Mouse (Mus musculus) hindbrain, embryonic 11.5 days (tissue): ENCODE data around the gene Nup210. TPM values are rescaled to one million over a fixed set of nuclear protein-coding genes. Genes with fewer than 3 reads are reported as not detected.

Source experiments
- ATAC-seq: fragments of 200-750 bp; cut with Nextera tagmentation; 2 replicates; pipeline ENCODE4 v1.8.0; 2017; ENCODE audit warnings: mild to moderate bottlenecking, moderate TSS enrichment, moderate library complexity; ENCODE audit not compliant: low FRiP score
- DNase-seq: peaks from one replicate; pipeline ENCODE4 v3.0.0-alpha.2; 2015; ENCODE audit warnings: low spot score
- H3K27ac ChIP-seq: fragments of 300-500 bp; sonication (generic); 2 replicates; pipeline ENCODE4 v1.5.1; 2014; ENCODE audit warnings: mild to moderate bottlenecking, low read depth, low read length
- H3K27me3 ChIP-seq: fragments of 300-500 bp; sonication (generic); 2 replicates; pipeline ENCODE4 v1.6.1; 2014; ENCODE audit warnings: mild to moderate bottlenecking, low read length, moderate library complexity, mixed read lengths; ENCODE audit not compliant: control insufficient read depth, insufficient read depth
- H3K36me3 ChIP-seq: fragments of 300-500 bp; sonication (generic); 2 replicates; pipeline ENCODE4 v1.6.1; 2014; ENCODE audit warnings: mild to moderate bottlenecking, low read length, moderate library complexity, mixed read lengths; ENCODE audit not compliant: control insufficient read depth, insufficient read depth
- H3K4me1 ChIP-seq: fragments of 300-500 bp; sonication (generic); replicated peaks from 2 replicates; pipeline ENCODE4 v1.6.1; 2014; ENCODE audit warnings: low read length, mixed read lengths; ENCODE audit not compliant: control insufficient read depth, insufficient read depth
- H3K4me2 ChIP-seq: fragments of 300-500 bp; sonication (generic); replicated peaks from 2 replicates; pipeline ENCODE4 v1.6.1; 2014; ENCODE audit warnings: mild to moderate bottlenecking, low read depth, low read length
- H3K4me3 ChIP-seq: fragments of 300-500 bp; sonication (generic); 2 replicates; pipeline ENCODE4 v1.5.1; 2014; ENCODE audit warnings: low read depth, low read length
- H3K9ac ChIP-seq: fragments of 300-500 bp; sonication (generic); 2 replicates; pipeline ENCODE4 v1.6.1; 2014; ENCODE audit warnings: low read depth, low read length
- H3K9me3 ChIP-seq: fragments of 300-500 bp; sonication (generic); 2 replicates; pipeline ENCODE4 v1.6.1; 2016; ENCODE audit warnings: low read length; ENCODE audit not compliant: control insufficient read depth
- WGBS: fragments of 180-500 bp; shearing (Covaris S2); extraction: QIAGEN DNeasy Blood & Tissue Kit; methylation state at CpG from one replicate; pipeline ENCODE4 v1.1.7; 2014; 5-methylcytosine and 5-hydroxymethylcytosine counted together
- polyA plus RNA-seq: library from polyadenylated mRNA; unstranded; fragments of >200 nt; fragmentation: Nextera tagmentation; extraction: Ambion mirVana; gene quantifications from 2 replicates; pipeline ENCODE4 v1.2.1, GENCODE M21; 2014

Gene Nup210
- polyA plus RNA-seq, 1 experiment from 2014 or later, result 11.9 TPM

- WGBS, result 94% methylated on average over 3 of the region's 3 CpGs
- Histone ChIP-seq H3K27ac (no peak overlapping the region), H3K4me2 (no peak overlapping the region), H3K27me3 (no peaks in the 10 kb centered on the region), H3K36me3 (no peaks in the 10 kb centered on the region), H3K4me3 (no peak overlapping the region), H3K4me1 (no peaks in the 10 kb centered on the region), H3K9me3 (no peaks in the 10 kb centered on the region), H3K9ac (no peak overlapping the region)
- DNase-seq, result no peak
- no peak for ATAC-seq
Observed at GRCm38 (mm10) chr6:91008284-91008830, 108.3 kb downstream of the Nup210 start.

- ATAC-seq, result no peak
- WGBS, result 87% methylated on average over 2 of the region's 2 CpGs
- H3K4me1 ChIP-seq, result no peaks in the 10 kb centered on the region
- no peaks in the 10 kb centered on the region for H3K27me3 ChIP-seq
- H3K4me2 ChIP-seq, result no peak overlapping the region
- H3K9me3 ChIP-seq, result no peaks in the 10 kb centered on the region
- no peaks in the 10 kb centered on the region for H3K36me3 ChIP-seq
- no peak overlapping the region for H3K9ac ChIP-seq
- no peak for DNase-seq
- H3K27ac ChIP-seq, result no peak overlapping the region
- H3K4me3 ChIP-seq, result no peak overlapping the region
Observed at GRCm38 (mm10) chr6:91007207-91007606, 109.4 kb downstream of the Nup210 start.

GRCm38 (mm10) chr6:91004157-91004556 is 112.5 kb downstream of the Nup210 start:
- Histone ChIP-seq H3K27me3 (no peaks in the 10 kb centered on the region), H3K4me3 (no peak overlapping the region), H3K9me3 (no peaks in the 10 kb centered on the region), H3K4me2 (no peak overlapping the region), H3K27ac (no peak overlapping the region), H3K4me1 (0 out of 2 replicates have a peak, but pooled peaks cover 2% of the 10 kb centered on the region), H3K9ac (no peak overlapping the region), H3K36me3 (no peaks in the 10 kb centered on the region)
- ATAC-seq (no peak), DNase-seq (no peak)
- WGBS, result 85% methylated on average over 2 of the region's 2 CpGs

GRCm38 (mm10) chr6:91003310-91003995 is 113.2 kb downstream of the Nup210 start:
- H3K36me3 ChIP-seq, result no peaks in the 10 kb centered on the region
- no peak overlapping the region for H3K9ac ChIP-seq
- H3K27ac ChIP-seq, result no peak overlapping the region
- H3K4me3 ChIP-seq, result no peak overlapping the region
- 55% methylated on average over 3 of the region's 3 CpGs for WGBS
- H3K9me3 ChIP-seq, result no peaks in the 10 kb centered on the region
- ATAC-seq (no peak), DNase-seq (no peak)
- 0 out of 2 replicates have a peak, but pooled peaks cover 2% of the 10 kb centered on the region for H3K4me1 ChIP-seq
- no peak overlapping the region for H3K4me2 ChIP-seq
- H3K27me3 ChIP-seq, result no peaks in the 10 kb centered on the region

- H3K27ac ChIP-seq, result no peak overlapping the region
- no peaks in the 10 kb centered on the region for H3K36me3 ChIP-seq
- H3K9me3 ChIP-seq, result no peaks in the 10 kb centered on the region
- DNase-seq (no peak), ATAC-seq (no peak)
- H3K4me3 ChIP-seq, result no peak overlapping the region
- H3K27me3 ChIP-seq, result no peaks in the 10 kb centered on the region
- H3K9ac ChIP-seq, result no peak overlapping the region; the same call in 1 of the 2 replicates
- 0 out of 2 replicates have a peak, but pooled peaks cover 2% of the 10 kb centered on the region for H3K4me1 ChIP-seq
- no peak overlapping the region for H3K4me2 ChIP-seq
- WGBS, result 44% methylated on average over 7 of the region's 7 CpGs
Observed at GRCm38 (mm10) chr6:91001566-91001965, 115.1 kb downstream of the Nup210 start.

- ATAC-seq, result peak; percentile 70
- Histone ChIP-seq H3K27ac (no peak overlapping the region), H3K27me3 (no peaks in the 10 kb centered on the region), H3K36me3 (no peaks in the 10 kb centered on the region), H3K4me3 (no peak overlapping the region), H3K9me3 (no peaks in the 10 kb centered on the region), H3K4me1 (0 out of 2 replicates have a peak, but pooled peaks cover 2% of the 10 kb centered on the region), H3K9ac (peak overlapping the region; percentile 1; the same call in 1 of the 2 replicates), H3K4me2 (peak overlapping the region; percentile 9)
- WGBS, result 9% methylated on average over 15 of the region's 15 CpGs
- peak; percentile 58 for DNase-seq
Observed at GRCm38 (mm10) chr6:91000819-91001525, 115.7 kb downstream of the Nup210 start.

- Histone ChIP-seq H3K27me3 (no peaks in the 10 kb centered on the region), H3K9me3 (no peaks in the 10 kb centered on the region), H3K4me2 (no peak overlapping the region), H3K36me3 (no peaks in the 10 kb centered on the region), H3K9ac (no peak overlapping the region), H3K4me1 (0 out of 2 replicates have a peak, but pooled peaks cover 2% of the 10 kb centered on the region), H3K27ac (no peak overlapping the region), H3K4me3 (no peak overlapping the region)
- no peak for DNase-seq
- ATAC-seq, result no peak
- 90% methylated on average over 4 of the region's 4 CpGs for WGBS
Observed at GRCm38 (mm10) chr6:90999176-90999575, 117.5 kb downstream of the Nup210 start.

- 0 out of 2 replicates have a peak, but pooled peaks cover 2% of the 10 kb centered on the region for H3K4me1 ChIP-seq
- no peak overlapping the region for H3K4me3 ChIP-seq
- H3K9ac ChIP-seq, result no peak overlapping the region
- ATAC-seq (no peak), DNase-seq (no peak)
- no peaks in the 10 kb centered on the region for H3K9me3 ChIP-seq
- WGBS, result 94% methylated on average over 3 of the region's 3 CpGs
- no peak overlapping the region for H3K4me2 ChIP-seq
- no peak overlapping the region for H3K27ac ChIP-seq
- H3K36me3 ChIP-seq, result no peaks in the 10 kb centered on the region
- no peaks in the 10 kb centered on the region for H3K27me3 ChIP-seq
Observed at GRCm38 (mm10) chr6:90997025-90997424, 119.6 kb downstream of the Nup210 start.
